ENCODE assay signal across 16 mouse cellular contexts in the genomic region with DNA sequence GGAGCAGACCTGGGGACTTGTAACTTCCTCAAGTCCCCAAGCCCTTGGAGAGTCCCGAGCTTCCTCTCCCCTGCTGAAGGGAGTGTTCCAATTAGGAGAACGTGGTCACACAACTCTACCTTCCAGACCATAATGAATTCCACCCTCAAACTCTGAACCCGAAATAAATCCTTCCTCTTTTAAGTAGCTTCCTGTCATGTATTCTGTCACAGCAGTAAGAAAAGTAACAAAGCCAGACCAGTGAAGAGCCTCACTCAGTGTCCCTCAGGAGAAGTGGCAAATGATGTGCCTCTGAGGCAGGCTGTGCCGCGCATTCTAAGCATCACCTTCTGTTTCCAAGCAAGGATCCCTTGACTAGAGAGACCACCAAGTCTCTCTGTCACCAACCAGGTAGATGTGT.
"Had no signal": no experiment of that assay in that cellular context is flagged by ENCODE, and none has a peak within 500 bp of the region (broad histone marks: within the 10 kb centered on the region; RNA-seq: fewer than 3 reads in every experiment).

No protein-coding gene starts in this region.

- ATAC-seq: lung, postnatal 0 days; midbrain, embryonic 15.5 days had no signal

- H3K36me3 ChIP-seq: lung, embryonic 15.5 days; midbrain, embryonic 15.5 days; neural tube, embryonic 12.5 days; stomach, embryonic 15.5 days had no signal

- H3K27ac ChIP-seq: lung, embryonic 15.5 days; macrophage; neural tube, embryonic 12.5 days; stomach, embryonic 15.5 days; stomach, postnatal 0 days had no signal

- H3K4me1 ChIP-seq: lung, embryonic 15.5 days; megakaryocyte, embryonic 14.5 days; stomach, embryonic 15.5 days had no signal

- DNase-seq: lung, adult 2 months; lung, postnatal 14 days; lung, postnatal 36 days; right cerebral cortex, postnatal 14 days; thymus, adult 2 months; thymus, postnatal 25 days; thymus, postnatal 4 days had no signal

- H3K9me3 ChIP-seq: lung, embryonic 15.5 days; midbrain, embryonic 15.5 days; neural tube, embryonic 12.5 days; stomach, embryonic 15.5 days had no signal

- H3K4me3 ChIP-seq: lung, embryonic 15.5 days; megakaryocyte, embryonic 14.5 days; midbrain, embryonic 15.5 days; neural tube, embryonic 12.5 days; stomach, embryonic 15.5 days had no signal

- H3K27me3 ChIP-seq: lung, embryonic 15.5 days; midbrain, embryonic 15.5 days; neural tube, embryonic 12.5 days; stomach, embryonic 15.5 days had no signal

- H3K4me2 ChIP-seq: lung, embryonic 15.5 days; midbrain, embryonic 11.5 days; midbrain, embryonic 15.5 days; neural tube, embryonic 12.5 days; stomach, embryonic 15.5 days had no signal

- H3K9ac ChIP-seq: lung, embryonic 15.5 days; midbrain, embryonic 15.5 days; neural tube, embryonic 12.5 days; stomach, embryonic 15.5 days had no signal
